Mouse (Mus musculus) testis, adult 2 months (tissue): ENCODE measurements at regions not wholly inside any gene's neighbourhood (a gene's known extent, or its start where the extent isn't known, plus 50 kb on each side); places are given as distances from the start of the nearest gene placed in this dataset.
A peak's percentile ranks its signal among the peaks of the same experiment; 100 is the strongest.

Source experiments
- H3K27ac ChIP-seq: fragments of 200-500 bp; 2 replicates; pipeline ENCODE4 v1.5.1; 2012; ENCODE audit warnings: low read depth, low read length; ENCODE audit not compliant: control insufficient read depth, insufficient read depth
- H3K27me3 ChIP-seq: fragments of 200-500 bp; 2 replicates; pipeline ENCODE4 v1.6.1; 2012; ENCODE audit warnings: mild to moderate bottlenecking, low read length, moderate library complexity; ENCODE audit not compliant: control insufficient read depth, insufficient read depth
- H3K36me3 ChIP-seq: fragments of 200-500 bp; 2 replicates; pipeline ENCODE4 v1.6.1; 2012; ENCODE audit warnings: mild to moderate bottlenecking, low read length; ENCODE audit not compliant: control insufficient read depth, insufficient read depth
- H3K4me1 ChIP-seq: fragments of 200-500 bp; 2 replicates; pipeline ENCODE4 v1.6.1; 2012; ENCODE audit warnings: low read length; ENCODE audit not compliant: control insufficient read depth, insufficient read depth
- H3K4me3 ChIP-seq: fragments of 200-500 bp; 2 replicates; pipeline ENCODE4 v1.5.1; 2012; ENCODE audit warnings: low read depth, mild to moderate bottlenecking, low read length, moderate library complexity, mixed read lengths; ENCODE audit not compliant: control insufficient read depth
- CTCF ChIP-seq: fragments of 200-500 bp; IDR thresholded peaks from 2 replicates; pipeline ENCODE4 v1.5.1; 2012; ENCODE audit warnings: low read depth, mild to moderate bottlenecking, inconsistent platforms, low read length, moderate library complexity; ENCODE audit not compliant: control insufficient read depth, insufficient read depth, insufficient replicate concordance
- POLR2A ChIP-seq: fragments of 200-500 bp; IDR thresholded peaks from 2 replicates; pipeline ENCODE4 v1.6.1; 2012; ENCODE audit warnings: low read depth, mild to moderate bottlenecking, inconsistent platforms, low read length, moderate library complexity; ENCODE audit not compliant: control insufficient read depth

GRCm38 (mm10) chr2:173334856-173335595 lies 58.7 kb upstream of the Pmepa1 start:
- no peak for TF ChIP-seq POLR2A
- no peak for TF ChIP-seq CTCF
- H3K27ac ChIP-seq = no peak overlapping the region
- no peak overlapping the region for H3K4me3 ChIP-seq
- H3K27me3 ChIP-seq = no peaks in the 10 kb centered on the region
- peaks cover 8% of the 10 kb centered on the region for H3K4me1 ChIP-seq
- H3K36me3 ChIP-seq = no peaks in the 10 kb centered on the region

GRCm38 (mm10) chr2:173335859-173336258 lies 59.5 kb upstream of the Pmepa1 start:
- Histone ChIP-seq H3K27me3 (no peaks in the 10 kb centered on the region), H3K4me3 (no peak overlapping the region), H3K27ac (no peak overlapping the region), H3K36me3 (no peaks in the 10 kb centered on the region), H3K4me1 (peaks cover 14% of the 10 kb centered on the region)
- TF ChIP-seq POLR2A = no peak
- no peak for TF ChIP-seq CTCF

GRCm38 (mm10) chr2:173337666-173338065 lies 61.3 kb upstream of the Pmepa1 start:
- Histone ChIP-seq H3K36me3 (no peaks in the 10 kb centered on the region), H3K4me1 (peaks cover 17% of the 10 kb centered on the region), H3K4me3 (no peak overlapping the region), H3K27me3 (no peaks in the 10 kb centered on the region), H3K27ac (no peak overlapping the region)
- TF ChIP-seq POLR2A (no peak), CTCF (no peak)

DNA sequence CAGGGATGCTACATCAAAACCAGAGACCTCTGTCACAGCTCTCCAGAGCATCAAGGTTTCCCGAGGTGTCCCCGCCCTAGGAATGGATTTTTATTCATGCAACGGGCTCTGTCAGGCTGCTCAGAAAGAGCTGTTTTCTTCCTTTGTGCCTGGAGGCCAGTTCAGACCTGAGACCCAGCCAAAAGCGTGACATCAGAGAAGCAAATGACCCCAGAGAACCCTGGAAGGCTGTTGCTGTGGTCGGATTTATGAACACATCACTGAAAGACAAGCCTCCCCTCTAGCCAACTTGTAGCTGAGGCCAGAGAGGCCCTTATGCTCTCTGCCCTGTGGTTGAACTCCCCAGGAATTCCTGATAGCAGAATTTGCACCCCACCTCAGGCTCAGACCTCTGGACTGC lies 62.3 kb upstream of the Pmepa1 start:
- Histone ChIP-seq H3K4me3 (peak overlapping the region; percentile 79), H3K36me3 (no peaks in the 10 kb centered on the region), H3K27me3 (no peaks in the 10 kb centered on the region), H3K27ac (no peak overlapping the region), H3K4me1 (peaks cover 17% of the 10 kb centered on the region)
- no peak for TF ChIP-seq CTCF
- TF ChIP-seq POLR2A = no peak

- Histone ChIP-seq H3K4me1 (peaks cover 17% of the 10 kb centered on the region), H3K36me3 (no peaks in the 10 kb centered on the region), H3K27me3 (no peaks in the 10 kb centered on the region), H3K27ac (no peak overlapping the region), H3K4me3 (peak overlapping the region; percentile 79)
- TF ChIP-seq POLR2A = no peak
- TF ChIP-seq CTCF = no peak
Observed at GRCm38 (mm10) chr2:173339211-173339610, 62.9 kb upstream of the Pmepa1 start.

- Histone ChIP-seq H3K36me3 (no peaks in the 10 kb centered on the region), H3K4me3 (peak overlapping the region; percentile 79), H3K27ac (no peak overlapping the region), H3K27me3 (no peaks in the 10 kb centered on the region), H3K4me1 (peaks cover 17% of the 10 kb centered on the region)
- TF ChIP-seq CTCF = no peak
- no peak for TF ChIP-seq POLR2A
Observed at GRCm38 (mm10) chr2:173340044-173340601, 63.8 kb upstream of the Pmepa1 start.

- Histone ChIP-seq H3K27me3 (no peaks in the 10 kb centered on the region), H3K36me3 (no peaks in the 10 kb centered on the region), H3K4me3 (no peak overlapping the region), H3K4me1 (peaks cover 17% of the 10 kb centered on the region), H3K27ac (no peak overlapping the region)
- TF ChIP-seq CTCF = no peak
- no peak for TF ChIP-seq POLR2A
Observed at GRCm38 (mm10) chr2:173342605-173343260, 66.4 kb upstream of the Pmepa1 start.

GRCm38 (mm10) chr2:173343665-173344064 lies 67.3 kb upstream of the Pmepa1 start:
- H3K36me3 ChIP-seq = no peaks in the 10 kb centered on the region
- TF ChIP-seq CTCF = no peak
- TF ChIP-seq POLR2A = no peak
- no peak overlapping the region for H3K4me3 ChIP-seq
- no peaks in the 10 kb centered on the region for H3K27me3 ChIP-seq
- no peak overlapping the region for H3K27ac ChIP-seq
- H3K4me1 ChIP-seq = peaks cover 17% of the 10 kb centered on the region
